Mouse (Mus musculus): Measurements from ENCODE around the gene Mepce.
"Not testable (repeated sequence)": the region's sequence is repeated elsewhere in the genome, so short reads cannot be mapped to it uniquely, and the experiment has no call there.

Gene Mepce

DNA sequence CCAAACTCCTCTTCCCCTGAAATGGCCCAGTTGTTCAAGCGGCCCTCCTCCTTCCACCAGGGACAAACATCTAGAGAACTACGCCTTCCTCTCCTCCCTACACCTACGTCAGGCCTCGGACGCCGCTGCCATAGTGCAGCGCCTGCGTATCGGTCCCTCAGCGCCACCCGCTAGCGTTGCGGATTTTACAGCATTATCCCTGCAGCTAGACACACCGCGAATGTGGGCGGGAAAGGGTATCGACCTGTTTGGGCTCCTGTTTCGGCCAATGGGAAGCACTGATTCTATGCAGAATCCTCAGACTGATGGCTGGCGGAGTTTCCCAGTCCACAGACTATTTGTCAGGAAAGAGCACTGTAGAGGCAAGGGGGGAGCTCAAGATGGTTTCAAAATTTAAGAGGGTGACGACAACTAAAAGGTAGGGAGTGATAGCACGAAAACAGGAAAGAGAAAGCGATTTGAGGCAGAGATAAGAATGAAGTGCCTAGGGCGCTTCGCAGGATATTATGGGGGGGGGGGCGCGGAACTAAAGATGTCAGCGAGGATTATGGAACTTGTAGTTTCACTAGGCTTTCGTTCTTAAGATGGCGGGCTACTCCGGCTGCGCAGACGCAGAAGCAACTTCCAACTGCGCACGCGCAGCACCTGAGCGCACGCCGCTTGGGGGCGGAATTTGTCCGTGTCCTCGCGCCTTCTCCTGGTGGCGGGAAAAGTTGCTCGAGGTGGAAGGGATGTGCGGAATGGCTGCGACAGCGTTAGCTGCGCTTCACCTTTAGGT is at the start of gene Mepce, which contains the start of gene Zcwpw1:
TSS of gene Mepce (minus strand) at position 505 of the 778 bp plus-strand sequence.
TSS of gene Zcwpw1 (plus strand) at position 648 of the 778 bp plus-strand sequence.
- peak; percentile 5; the same call in 1 of the 2 replicates for TF ChIP-seq GATA4 (IDR thresholded peaks at IDR 0.05; ENCODE audit: insufficient replicate concordance, low read length)

DNA sequence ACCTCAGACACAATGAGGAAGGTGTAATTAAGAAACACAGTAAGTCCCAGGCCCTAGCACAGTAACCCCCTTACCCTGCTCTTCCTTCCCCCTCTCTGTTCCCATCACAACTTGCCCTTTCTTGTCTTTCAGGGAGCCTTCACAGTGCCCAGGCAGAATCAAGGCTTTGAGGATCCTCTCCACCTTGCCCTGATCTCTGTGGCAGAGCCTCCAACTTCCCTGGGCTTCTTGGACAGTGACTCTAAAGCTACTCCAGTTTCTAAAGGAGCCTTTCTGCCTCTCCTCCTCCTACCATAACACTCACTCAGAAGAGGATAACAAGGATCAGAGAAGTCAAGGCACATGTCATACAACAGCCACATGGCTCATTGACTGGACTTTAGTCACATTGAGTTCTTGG is 49.2 kb upstream of the Mepce start:
- TF ChIP-seq GATA4 (IDR thresholded peaks at IDR 0.05; ENCODE audit: insufficient replicate concordance, low read length), result no peak

DNA sequence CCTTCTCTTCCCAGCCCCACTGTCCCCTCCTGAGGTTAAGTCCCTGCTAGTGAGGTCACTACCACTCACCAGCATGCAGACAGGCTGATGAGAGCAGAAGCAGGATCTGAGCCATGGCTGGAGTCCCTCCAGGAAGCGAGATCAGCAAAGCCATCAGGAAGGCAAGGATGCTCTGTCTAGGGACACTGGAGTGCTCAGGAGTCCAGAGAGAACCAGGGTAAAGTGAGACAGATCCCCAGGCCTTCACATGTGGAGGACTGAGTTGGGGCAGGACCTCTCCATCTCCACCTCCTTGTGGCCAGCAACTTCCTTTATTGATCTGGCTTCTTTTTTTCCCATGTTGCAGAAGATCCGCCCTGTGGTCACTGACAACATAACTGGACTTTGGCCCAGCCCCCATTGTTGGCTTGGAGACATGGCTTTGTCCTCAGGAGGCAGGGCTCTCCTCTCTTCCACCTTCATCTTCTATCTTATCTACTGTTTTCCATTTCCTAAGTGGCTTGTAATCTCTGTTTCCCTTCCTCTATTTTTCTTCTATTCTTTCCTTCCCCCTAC is 48.6 kb upstream of the Mepce start, which contains the start of gene Pilra:
TSS of gene Pilra (minus strand) at position 316 of the 555 bp plus-strand sequence.
- TF ChIP-seq GATA4 (IDR thresholded peaks at IDR 0.05; ENCODE audit: insufficient replicate concordance, low read length), result not testable (repeated sequence)

DNA sequence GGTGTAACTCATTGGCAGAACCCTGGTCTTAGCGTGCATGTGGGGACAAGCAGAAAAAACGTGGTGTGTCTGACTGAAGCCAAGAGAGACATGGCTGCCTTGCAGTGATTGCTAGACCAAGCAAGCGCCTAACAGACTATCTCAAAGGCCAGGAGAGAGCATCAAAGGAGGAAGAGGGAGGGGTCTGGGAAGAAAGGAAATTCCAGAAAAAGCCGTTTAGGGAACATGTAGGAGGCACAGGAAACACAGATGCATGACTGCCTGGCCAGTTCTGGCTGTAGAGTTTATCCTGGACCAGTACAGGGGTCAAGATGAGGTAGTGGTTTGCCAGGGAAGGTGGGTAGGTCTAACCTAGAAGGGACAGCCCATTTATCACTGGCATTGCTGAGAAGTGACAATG is 46.0 kb upstream of the Mepce start:
- TF ChIP-seq GATA4 (IDR thresholded peaks at IDR 0.05; ENCODE audit: insufficient replicate concordance, low read length), result peak; percentile 37; the same call in 1 of the 2 replicates

DNA sequence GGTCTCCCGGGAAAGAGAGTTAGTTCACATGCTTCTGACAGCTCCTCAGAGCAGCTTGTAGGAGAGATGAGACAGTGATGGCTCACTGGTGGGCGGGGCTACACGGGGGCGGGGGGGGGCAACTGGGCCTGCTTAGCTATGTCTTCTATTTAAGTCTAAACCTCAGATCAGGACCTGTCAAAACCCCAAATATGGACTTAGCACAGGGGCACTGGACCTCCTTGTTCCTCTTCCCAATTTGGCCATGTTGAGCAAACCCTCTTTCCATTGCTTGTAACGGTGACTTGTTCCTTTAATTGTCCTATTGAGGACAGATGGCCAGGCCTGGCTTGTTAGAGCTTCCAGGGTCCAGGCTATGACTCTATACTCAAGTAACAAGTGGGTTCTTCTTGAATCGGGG is 44.1 kb upstream of the Mepce start:
- TF ChIP-seq GATA4 (IDR thresholded peaks at IDR 0.05; ENCODE audit: insufficient replicate concordance, low read length), result no peak

DNA sequence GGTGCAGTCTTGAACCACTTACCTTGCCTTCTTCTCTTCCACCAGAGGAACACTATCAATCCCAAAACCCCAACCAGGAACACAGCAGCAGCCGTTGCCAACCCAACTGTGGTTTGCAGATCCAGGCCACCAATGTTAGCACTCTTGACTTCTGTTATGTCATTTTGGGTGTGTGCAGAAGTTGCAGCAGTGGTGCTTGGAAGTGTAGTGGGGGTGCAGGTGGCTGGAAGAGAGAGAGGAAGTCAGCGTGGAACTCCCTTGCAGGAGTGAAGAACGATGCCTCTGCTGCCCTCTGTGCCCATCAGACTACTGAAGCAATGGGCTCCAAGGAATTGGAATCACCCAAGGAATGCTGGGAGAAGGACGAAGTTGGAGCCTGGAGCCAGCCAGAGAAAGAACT is 43.7 kb upstream of the Mepce start:
- TF ChIP-seq GATA4 (IDR thresholded peaks at IDR 0.05; ENCODE audit: insufficient replicate concordance, low read length), result no peak

DNA sequence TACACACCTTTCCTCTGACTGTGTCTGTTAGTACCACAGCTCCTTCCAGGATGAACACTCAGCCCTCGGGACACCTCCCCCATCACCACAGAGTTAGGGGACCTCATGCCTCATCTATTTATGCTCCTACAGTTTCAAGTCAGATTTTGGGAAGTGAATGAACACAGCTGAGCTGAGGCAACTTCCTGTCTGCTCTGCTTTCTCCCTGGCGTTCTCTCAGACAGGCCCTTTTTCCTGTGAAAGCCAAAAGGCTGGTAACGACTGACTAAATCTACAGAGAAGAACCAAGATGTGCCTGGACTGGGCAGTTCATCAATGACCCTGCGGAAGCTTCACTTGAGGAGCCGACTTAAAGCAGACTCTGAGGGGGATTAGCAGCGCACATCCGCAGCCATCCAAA is 42.8 kb upstream of the Mepce start:
- TF ChIP-seq GATA4 (IDR thresholded peaks at IDR 0.05; ENCODE audit: insufficient replicate concordance, low read length), result no peak

DNA sequence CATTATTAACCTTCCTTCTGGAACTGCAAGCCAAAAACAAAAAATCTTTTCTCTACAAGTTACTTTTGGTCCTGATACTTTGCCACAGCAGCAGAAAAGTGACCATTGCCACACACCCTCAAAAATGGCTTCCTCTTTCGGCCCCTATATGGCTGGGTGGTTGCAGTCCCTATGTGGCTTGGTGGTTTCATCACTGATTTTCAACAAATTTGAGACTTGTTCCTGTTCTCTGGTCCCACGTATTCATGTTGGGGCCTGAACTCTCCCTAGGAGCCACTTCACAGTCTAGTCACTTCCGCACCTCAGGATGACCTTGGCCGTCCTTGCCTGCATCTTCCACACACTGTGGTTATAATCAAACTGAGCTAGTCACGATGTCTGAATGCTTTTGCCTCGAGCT is 41.2 kb upstream of the Mepce start:
- no peak for TF ChIP-seq GATA4 (IDR thresholded peaks at IDR 0.05; ENCODE audit: insufficient replicate concordance, low read length)

DNA sequence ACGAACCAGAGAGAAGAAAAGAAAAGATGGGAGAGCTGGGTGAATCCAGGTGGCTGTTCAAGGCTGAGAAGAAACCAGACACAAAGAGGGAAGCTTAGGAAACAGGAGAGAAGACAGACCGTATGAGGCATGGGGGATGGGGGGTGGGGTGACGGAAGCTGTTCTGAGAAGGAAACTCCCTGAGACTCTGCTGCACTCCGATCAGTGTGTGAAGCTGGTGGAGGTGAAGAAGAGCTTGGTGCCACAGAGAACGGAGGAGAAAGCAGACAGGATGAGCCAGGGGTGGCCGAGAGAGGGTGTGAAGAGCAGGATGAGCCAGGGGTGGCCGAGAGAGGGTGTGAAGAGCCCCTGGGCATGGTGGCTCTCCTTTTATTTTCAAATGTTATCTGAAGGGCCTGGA is 39.0 kb upstream of the Mepce start:
- no peak for TF ChIP-seq GATA4 (IDR thresholded peaks at IDR 0.05; ENCODE audit: insufficient replicate concordance, low read length)

DNA sequence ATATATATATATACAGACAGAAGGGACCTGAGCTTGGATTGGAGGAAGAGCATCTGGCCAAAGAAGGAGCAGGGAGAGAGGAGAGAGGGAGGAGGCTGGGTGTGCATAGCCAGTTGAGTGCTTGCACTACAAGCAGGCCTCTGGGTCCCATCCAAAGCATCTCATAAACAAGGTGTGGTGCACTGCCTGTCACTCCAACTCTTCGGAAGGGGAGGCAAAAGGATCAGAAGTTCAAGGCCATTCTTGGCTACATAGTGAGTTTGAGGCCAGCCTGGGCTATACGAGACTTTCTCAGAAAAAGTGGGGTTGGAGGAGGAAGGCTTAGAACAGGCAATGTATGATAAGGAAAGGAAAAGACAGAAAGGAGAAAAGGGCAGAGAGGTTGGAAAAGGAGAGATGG is 38.5 kb upstream of the Mepce start:
- TF ChIP-seq GATA4 (IDR thresholded peaks at IDR 0.05; ENCODE audit: insufficient replicate concordance, low read length), result no peak

DNA sequence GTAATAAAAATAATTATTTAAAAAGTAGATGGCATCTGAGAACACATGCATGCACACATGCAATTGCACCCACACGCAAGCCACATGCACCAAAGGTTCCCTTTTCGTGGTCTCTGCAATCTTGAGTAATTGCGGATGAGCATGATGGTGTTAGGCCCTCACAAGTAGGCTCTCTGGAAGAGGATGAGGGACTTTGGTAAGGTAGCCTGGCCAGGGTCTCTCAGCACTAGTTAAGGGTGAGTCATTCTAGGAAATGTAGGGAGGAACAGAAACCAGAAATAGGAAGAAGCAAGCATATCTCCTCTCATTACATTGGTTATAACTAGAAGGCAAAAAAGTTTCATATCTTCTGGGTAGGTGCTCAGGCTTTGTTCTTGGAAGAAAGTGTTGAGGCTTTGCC is 37.6 kb upstream of the Mepce start:
- TF ChIP-seq GATA4 (IDR thresholded peaks at IDR 0.05; ENCODE audit: insufficient replicate concordance, low read length), result no peak

DNA sequence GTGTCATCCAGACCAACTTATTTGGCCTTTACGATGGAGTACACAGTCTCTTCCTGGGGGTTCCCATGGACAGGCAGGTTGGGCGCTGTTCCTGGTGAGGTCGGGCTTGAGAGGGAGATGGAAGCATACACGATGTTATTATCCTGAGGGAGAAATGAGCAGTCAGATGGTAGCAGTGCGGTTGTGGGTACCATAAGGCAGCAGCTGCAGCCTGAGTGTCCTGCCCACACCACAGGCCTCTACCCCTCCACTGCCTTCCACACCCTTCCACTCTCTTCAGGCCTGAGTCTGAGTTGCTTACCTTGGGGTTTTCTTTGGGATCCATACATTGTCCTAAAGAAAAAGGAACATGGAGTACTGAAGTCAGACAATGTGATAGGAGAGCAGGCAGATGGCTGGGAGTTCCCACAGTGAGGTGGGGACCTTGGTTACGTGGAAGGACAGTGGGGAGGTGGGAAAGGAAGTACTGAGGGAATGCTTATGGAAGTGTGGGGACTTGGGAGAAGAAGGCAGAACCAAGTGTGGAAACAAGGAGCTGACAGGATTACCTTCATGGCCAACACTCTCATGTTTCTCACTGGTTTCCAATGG is 36.1 kb upstream of the Mepce start:
- no peak for TF ChIP-seq GATA4 (IDR thresholded peaks at IDR 0.05; ENCODE audit: insufficient replicate concordance, low read length)

DNA sequence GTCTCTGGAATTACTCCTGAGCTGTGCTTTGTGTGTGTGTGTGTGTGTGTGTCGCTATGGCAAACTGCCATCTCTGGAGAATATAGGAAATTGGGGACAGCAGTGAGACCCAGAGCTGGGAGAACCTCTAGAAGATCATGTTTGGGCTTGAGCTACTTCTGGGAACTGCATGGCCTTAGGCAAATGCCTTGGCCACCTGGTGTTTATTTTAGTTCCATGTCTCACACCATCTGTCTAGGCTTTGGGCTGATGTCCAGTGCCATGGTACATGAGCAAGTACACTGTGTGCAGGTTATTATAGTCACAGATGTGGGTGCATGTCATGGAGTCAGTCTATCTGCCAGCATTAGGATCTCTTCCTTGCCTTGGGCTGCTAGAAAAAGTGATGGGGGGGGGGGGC is 35.1 kb upstream of the Mepce start:
- TF ChIP-seq GATA4 (IDR thresholded peaks at IDR 0.05; ENCODE audit: insufficient replicate concordance, low read length), result no peak

DNA sequence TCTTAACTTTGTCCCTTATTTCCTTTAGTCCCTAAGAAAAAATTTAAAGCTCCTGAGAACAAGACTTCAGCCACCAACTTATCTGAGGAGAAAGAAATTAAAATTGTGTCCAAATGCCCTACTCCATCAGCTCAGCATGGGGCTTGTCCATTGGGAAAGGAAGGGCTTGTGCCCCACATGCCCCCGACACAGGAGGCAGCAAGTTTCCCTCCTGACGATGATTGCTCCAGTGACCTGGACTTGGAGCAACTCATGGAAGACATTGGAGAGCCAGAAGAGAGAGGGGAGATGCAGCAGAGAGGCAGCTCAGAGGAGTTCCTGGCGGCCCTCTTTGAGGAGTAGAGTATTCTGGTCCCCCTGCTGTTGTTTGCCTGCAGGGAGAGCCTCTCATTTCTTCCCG is 34.7 kb upstream of the Mepce start:
- TF ChIP-seq GATA4 (IDR thresholded peaks at IDR 0.05; ENCODE audit: insufficient replicate concordance, low read length), result no peak

DNA sequence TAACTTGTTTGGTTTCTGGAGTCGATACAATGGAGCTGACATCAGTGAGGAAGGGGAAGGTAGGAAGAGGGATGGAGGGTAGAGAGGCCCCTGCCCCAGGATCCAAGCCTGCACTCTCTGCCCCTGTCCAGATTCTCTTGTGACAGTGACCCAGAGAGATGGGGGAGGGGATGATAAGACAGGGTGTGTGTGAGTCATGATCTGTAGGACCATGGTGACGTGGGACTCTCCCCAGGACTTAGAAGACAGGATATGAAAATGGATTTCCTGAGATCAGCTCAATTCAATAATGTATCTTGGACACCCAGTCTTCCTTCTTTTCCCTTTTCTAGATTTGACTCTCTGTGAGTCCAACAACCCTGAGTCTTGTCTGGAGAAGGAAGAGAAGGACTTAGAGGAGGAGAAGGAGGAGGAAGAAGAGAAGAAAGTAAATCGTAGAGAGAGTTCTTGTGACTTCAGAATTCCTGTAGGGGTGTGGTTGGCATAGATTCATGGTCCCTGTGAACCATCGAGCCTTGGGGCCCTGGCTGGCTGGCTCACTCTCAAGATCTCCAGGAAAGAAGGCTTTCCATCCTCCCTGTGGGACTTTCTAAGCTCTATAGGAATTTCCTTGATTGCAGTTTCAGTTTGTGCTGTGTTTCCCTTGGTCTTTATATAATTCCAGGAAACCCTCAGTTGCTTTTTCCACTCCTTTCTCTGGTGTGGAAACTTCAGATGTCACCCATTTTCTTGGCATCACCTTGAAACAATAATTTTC is 30.2 kb upstream of the Mepce start:
- no peak for TF ChIP-seq GATA4 (IDR thresholded peaks at IDR 0.05; ENCODE audit: insufficient replicate concordance, low read length)

Data from liver, adult (tissue).